Mouse (Mus musculus) ES-Bruce4 (cell line): ENCODE measurements around the gene Sh3gl3. TPM values are rescaled to one million over a fixed set of nuclear protein-coding genes. Genes with fewer than 3 reads are reported as not detected.

Experiments
- H3K27ac ChIP-seq: 2 replicates; pipeline ENCODE4 v1.5.1; 2012; ENCODE audit warnings: low read length, inconsistent platforms; ENCODE audit not compliant: insufficient read depth
- H3K27me3 ChIP-seq: 2 replicates; pipeline ENCODE4 v1.6.1; 2012; ENCODE audit warnings: mild to moderate bottlenecking, low read length, inconsistent platforms; ENCODE audit not compliant: control insufficient read depth, poor library complexity, insufficient read depth, severe bottlenecking
- H3K36me3 ChIP-seq: 2 replicates; pipeline ENCODE4 v1.6.1; 2012; ENCODE audit warnings: inconsistent platforms, mild to moderate bottlenecking, low read length, moderate library complexity; ENCODE audit not compliant: control insufficient read depth, poor library complexity, insufficient read depth, severe bottlenecking
- H3K4me1 ChIP-seq: one replicate; pipeline ENCODE4 v1.8.1; 2011; ENCODE audit warnings: low read length; ENCODE audit not compliant: control insufficient read depth, insufficient read depth
- H3K4me3 ChIP-seq: 2 replicates; pipeline ENCODE4 v1.5.1; 2011; ENCODE audit warnings: low read depth, mild to moderate bottlenecking, low read length
- H3K9ac ChIP-seq: 2 replicates; pipeline ENCODE4 v1.6.1; 2012; ENCODE audit warnings: low read depth, mild to moderate bottlenecking, inconsistent platforms; ENCODE audit not compliant: poor library complexity, severe bottlenecking
- H3K9me3 ChIP-seq: replicated peaks from 2 replicates; pipeline ENCODE4 v1.6.1; 2012; ENCODE audit warnings: mild to moderate bottlenecking, low read length, inconsistent platforms; ENCODE audit not compliant: control insufficient read depth, poor library complexity, insufficient read depth, severe bottlenecking
- CTCF ChIP-seq: IDR thresholded peaks from one replicate; pipeline ENCODE4 v1.8.1; 2011; ENCODE audit warnings: low read depth, low read length
- EP300 ChIP-seq: IDR thresholded peaks from 2 replicates; pipeline ENCODE4 v1.6.1; 2011; ENCODE audit warnings: low read depth, low read length; ENCODE audit not compliant: insufficient read depth
- POLR2A ChIP-seq: IDR thresholded peaks from one replicate; pipeline ENCODE4 v1.8.1; 2011; ENCODE audit warnings: low read length; ENCODE audit not compliant: insufficient read depth
- polyA plus RNA-seq: library from polyadenylated mRNA; stranded (reverse); fragments of >200 nt; gene quantifications from 2 replicates; pipeline ENCODE4 v1.2.4, GENCODE M21; 2011; ENCODE audit warnings: low read depth; ENCODE audit not compliant: missing spikeins, insufficient read depth, insufficient read length

Sh3gl3 gene
- polyA plus RNA-seq, 1 experiment: 20.9 TPM

DNA sequence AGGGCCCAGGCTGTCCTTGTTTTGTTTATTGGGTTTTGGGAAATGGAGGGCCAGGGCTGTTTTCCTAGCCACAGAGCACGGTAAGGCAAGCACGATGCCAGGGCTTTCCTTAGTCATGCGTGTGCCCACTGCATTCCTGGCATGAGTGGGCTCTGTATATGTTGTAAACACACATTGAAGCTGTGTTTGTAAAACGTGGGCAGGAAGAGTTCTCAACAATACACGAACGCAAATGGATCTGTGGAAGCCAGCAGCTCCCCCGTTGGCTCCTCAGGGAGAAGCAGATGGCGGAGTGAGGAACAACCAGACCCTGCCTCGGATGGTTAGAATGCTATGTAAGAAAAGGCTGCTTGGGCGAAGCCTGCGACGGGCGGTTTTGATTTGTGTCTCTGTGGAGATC lies 108.8 kb downstream of the Sh3gl3 start:
- Histone ChIP-seq H3K9ac (no peak overlapping the region), H3K9me3 (no peaks in the 10 kb centered on the region), H3K4me1 (no peaks in the 10 kb centered on the region), H3K4me3 (no peak overlapping the region), H3K27me3 (no peaks in the 10 kb centered on the region), H3K36me3 (no peaks in the 10 kb centered on the region), H3K27ac (no peak overlapping the region)
- no peak for TF ChIP-seq POLR2A
- no peak for TF ChIP-seq EP300
- no peak for TF ChIP-seq CTCF

DNA sequence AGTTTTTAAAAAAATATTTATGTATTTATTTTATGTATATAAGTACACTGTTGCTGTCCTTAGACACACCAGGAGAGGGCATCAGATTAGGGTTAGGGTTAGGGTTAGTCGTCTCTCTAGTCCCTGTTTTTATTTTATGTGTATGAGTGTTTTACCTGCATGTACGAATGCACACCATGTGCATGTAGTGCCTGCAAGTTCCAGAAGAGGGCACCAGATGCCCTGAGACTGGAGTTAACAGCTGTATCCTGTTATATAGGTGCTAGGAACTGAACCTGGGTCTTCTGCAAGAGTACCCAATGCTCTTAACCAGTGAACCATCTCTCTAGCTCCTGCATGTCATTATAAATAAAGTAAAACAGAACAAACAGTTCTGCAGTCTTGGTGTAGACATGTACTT lies 113.6 kb downstream of the Sh3gl3 start:
- Histone ChIP-seq H3K27ac (no peak overlapping the region), H3K9ac (no peak overlapping the region), H3K4me1 (no peaks in the 10 kb centered on the region), H3K9me3 (no peaks in the 10 kb centered on the region), H3K36me3 (no peaks in the 10 kb centered on the region), H3K4me3 (no peak overlapping the region), H3K27me3 (no peaks in the 10 kb centered on the region)
- no peak for TF ChIP-seq POLR2A
- no peak for TF ChIP-seq CTCF
- no peak for TF ChIP-seq EP300

DNA sequence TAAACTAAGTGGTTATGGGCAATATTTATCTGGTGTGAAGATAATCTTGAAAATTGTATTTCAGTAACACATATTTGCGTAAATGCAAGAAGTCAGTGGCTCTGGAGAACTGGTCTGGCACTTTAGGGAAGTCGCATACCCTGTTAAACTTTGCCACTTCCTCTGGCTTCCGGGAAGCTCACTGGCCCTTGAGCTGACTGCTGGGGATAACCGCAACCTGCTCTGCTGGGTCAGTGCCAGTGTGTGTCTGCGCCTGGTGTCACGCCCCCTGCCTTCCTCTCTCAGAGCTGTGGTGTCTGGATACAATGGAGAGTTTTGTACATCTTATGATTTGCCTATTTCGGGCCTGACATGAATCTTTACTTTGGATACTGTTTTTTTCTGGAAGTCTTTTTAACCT lies 119.8 kb downstream of the Sh3gl3 start:
- no peak overlapping the region for H3K4me3 ChIP-seq
- TF ChIP-seq POLR2A (no peak), EP300 (no peak), CTCF (no peak)
- H3K27ac ChIP-seq: no peak overlapping the region
- no peaks in the 10 kb centered on the region for H3K27me3 ChIP-seq
- no peaks in the 10 kb centered on the region for H3K36me3 ChIP-seq
- H3K4me1 ChIP-seq: no peaks in the 10 kb centered on the region
- H3K9me3 ChIP-seq: no peaks in the 10 kb centered on the region
- H3K9ac ChIP-seq: no peak overlapping the region

DNA sequence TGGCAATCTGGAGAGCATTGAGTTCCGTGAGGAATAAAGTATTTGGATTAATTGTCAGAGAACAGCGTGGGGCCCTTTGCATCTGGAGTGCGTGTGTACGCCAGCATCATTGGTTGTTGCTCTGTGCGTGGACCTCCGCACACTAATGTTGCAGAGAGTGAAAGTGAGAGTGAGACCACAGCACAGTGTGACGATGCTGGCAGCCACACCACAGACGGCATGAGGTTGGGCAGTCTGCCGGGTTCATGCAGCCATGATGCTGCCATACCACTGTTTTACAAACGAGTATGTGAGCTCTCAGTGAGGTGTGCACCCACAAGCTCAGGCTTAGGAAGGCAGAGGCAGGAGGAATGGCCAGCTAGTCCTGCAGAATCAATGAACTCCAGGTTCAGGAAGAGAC lies 120.4 kb downstream of the Sh3gl3 start:
- no peaks in the 10 kb centered on the region for H3K36me3 ChIP-seq
- H3K4me3 ChIP-seq: no peak overlapping the region
- no peaks in the 10 kb centered on the region for H3K27me3 ChIP-seq
- H3K9me3 ChIP-seq: no peaks in the 10 kb centered on the region
- H3K27ac ChIP-seq: no peak overlapping the region
- TF ChIP-seq POLR2A (no peak), CTCF (no peak), EP300 (no peak)
- H3K4me1 ChIP-seq: no peaks in the 10 kb centered on the region
- no peak overlapping the region for H3K9ac ChIP-seq

DNA sequence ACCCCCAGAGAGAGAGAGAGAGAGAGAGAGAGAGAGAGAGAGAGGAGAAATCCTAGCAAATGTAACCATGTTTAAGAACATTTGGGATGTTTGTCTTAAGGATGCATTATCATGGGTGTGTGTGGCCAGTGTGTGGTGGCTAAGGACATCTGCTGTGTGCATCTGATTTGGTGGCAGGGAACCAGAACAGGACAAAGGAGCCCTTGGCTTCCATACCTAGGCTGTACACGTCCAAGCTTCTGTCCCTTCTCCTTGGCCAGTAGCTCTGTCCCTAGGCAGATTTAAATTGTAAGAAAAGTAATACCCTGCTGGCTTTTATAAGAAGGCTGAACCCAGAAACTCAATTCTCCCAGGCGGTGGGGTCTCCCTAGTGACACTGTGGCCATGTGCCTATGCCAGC lies 121.0 kb downstream of the Sh3gl3 start:
- Histone ChIP-seq H3K36me3 (no peaks in the 10 kb centered on the region), H3K27ac (no peak overlapping the region), H3K27me3 (no peaks in the 10 kb centered on the region), H3K9ac (no peak overlapping the region), H3K9me3 (no peaks in the 10 kb centered on the region), H3K4me3 (no peak overlapping the region), H3K4me1 (no peaks in the 10 kb centered on the region)
- TF ChIP-seq CTCF (no peak), EP300 (no peak), POLR2A (no peak)

DNA sequence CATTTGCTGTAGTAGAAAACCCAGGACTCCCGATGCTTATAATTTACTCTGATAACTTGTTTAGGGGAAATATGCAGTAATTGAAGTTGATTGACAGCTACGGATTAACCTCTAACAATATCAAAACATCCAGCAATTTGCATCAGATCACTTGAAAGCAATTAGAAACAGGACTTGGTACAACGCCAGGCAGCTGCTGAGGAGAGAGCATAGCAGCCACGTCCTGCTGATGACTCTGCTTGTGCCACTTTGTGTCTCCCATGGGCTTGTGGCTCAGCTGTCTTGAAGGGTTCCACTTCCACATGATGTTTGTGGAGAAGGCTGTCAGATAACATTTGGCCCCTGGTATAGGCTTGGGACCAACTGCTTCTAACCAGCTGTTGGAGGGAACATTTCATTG lies 134.8 kb downstream of the Sh3gl3 start:
- Histone ChIP-seq H3K9me3 (no peaks in the 10 kb centered on the region), H3K36me3 (no peaks in the 10 kb centered on the region), H3K9ac (no peak overlapping the region), H3K4me1 (no peaks in the 10 kb centered on the region), H3K27me3 (no peaks in the 10 kb centered on the region), H3K4me3 (no peak overlapping the region), H3K27ac (no peak overlapping the region)
- TF ChIP-seq CTCF: no peak
- TF ChIP-seq EP300: no peak
- TF ChIP-seq POLR2A: no peak
